Mouse (Mus musculus): ENCODE measurements around the gene Nwd1.

- no peak for TF ChIP-seq POLR2A (IDR thresholded peaks at IDR 0.05; ENCODE audit: extremely low read depth, insufficient read depth, low read length)
- peak; percentile 24; the same call in 1 of the 2 replicates for TF ChIP-seq CTCF (IDR thresholded peaks at IDR 0.05; ENCODE audit: low read depth, low read length)
Measured at GRCm38 (mm10) chr8:72674184-72674583, 27.7 kb downstream of the Nwd1 start.
